Mouse (Mus musculus): ENCODE measurements around the gene Ube2f. TPM values are rescaled to one million over a fixed set of nuclear protein-coding genes. Genes with fewer than 3 reads are reported as not detected.
A peak's percentile ranks its signal among the peaks of the same experiment; 100 is the strongest.

The Ube2f gene
- polyA plus RNA-seq, 1 experiment, result 31.8 TPM

DNA sequence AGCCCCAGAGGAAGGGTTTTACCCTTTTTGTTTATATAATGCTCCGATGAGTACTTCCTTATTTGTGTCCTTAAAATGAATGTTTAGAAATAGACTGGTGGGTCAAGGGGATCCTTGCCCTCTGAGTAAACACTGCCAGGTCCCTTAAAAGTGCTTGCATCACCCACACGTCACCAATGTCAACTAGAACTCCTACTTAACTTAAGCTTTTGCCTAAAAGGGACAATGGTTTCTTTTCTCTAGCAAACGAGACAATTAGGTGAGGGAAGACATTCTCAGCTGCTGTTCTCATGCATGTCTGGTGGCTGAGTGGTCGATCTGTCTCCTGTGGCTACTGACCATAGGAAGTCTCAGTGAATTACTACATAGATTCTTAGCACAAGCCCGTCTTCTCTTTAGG, 18.2 kb upstream of the Ube2f start:
- DNase-seq (ENCODE audit: low read depth in 1 of 2, low spot score in 2 of 2), result no peak
- H3K27ac ChIP-seq (ENCODE audit: insufficient read depth, low read length), result no peak overlapping the region
- no peak overlapping the region for H3K4me3 ChIP-seq (ENCODE audit: extremely low read depth, insufficient read depth, insufficient read length)
- TF ChIP-seq CTCF (IDR thresholded peaks at IDR 0.05; ENCODE audit: extremely low read depth, insufficient read depth, insufficient read length, insufficient replicate concordance) (no peak), POLR2A (IDR thresholded peaks at IDR 0.05; ENCODE audit: low read depth, low read length) (no peak)
- WGBS, result 50% methylated on average over 5 of the region's 5 CpGs
- no peaks in the 10 kb centered on the region for H3K27me3 ChIP-seq (ENCODE audit: control insufficient read depth, insufficient read depth, low read length)
- no peaks in the 10 kb centered on the region; the same call in 1 of the 2 replicates for H3K4me1 ChIP-seq (ENCODE audit: control insufficient read depth, insufficient read depth, insufficient read length)
- no peaks in the 10 kb centered on the region for H3K36me3 ChIP-seq (ENCODE audit: control insufficient read depth, insufficient read depth, low read length)

DNA sequence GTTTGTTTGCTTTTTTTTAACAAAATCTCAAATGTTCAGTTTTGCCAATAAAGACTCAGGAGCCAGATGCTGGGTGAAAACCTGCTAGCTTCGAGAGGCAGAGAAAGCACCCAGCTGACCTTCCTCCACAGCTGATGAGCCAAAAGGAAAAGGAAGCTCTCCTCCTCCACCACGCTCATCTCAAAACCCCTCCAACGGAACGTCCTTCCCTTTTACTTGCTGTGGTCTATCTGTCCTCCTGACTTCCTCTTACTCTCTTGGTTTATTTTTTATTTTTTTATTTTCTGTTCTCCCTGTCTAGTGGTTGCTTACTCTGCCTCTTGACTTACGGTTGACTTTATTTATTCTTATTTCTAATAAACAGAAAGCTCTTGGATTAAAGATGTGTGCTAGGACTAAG, 14.7 kb upstream of the Ube2f start:
- TF ChIP-seq CTCF (IDR thresholded peaks at IDR 0.05; ENCODE audit: extremely low read depth, insufficient read depth, insufficient read length, insufficient replicate concordance) (no peak), POLR2A (IDR thresholded peaks at IDR 0.05; ENCODE audit: low read depth, low read length) (no peak)
- no peaks in the 10 kb centered on the region; the same call in 1 of the 2 replicates for H3K4me1 ChIP-seq (ENCODE audit: control insufficient read depth, insufficient read depth, insufficient read length)
- no peaks in the 10 kb centered on the region for H3K27me3 ChIP-seq (ENCODE audit: control insufficient read depth, insufficient read depth, low read length)
- H3K36me3 ChIP-seq (ENCODE audit: control insufficient read depth, insufficient read depth, low read length), result no peaks in the 10 kb centered on the region
- no peak for DNase-seq (ENCODE audit: low read depth in 1 of 2, low spot score in 2 of 2)
- H3K27ac ChIP-seq (ENCODE audit: insufficient read depth, low read length), result no peak overlapping the region
- H3K4me3 ChIP-seq (ENCODE audit: extremely low read depth, insufficient read depth, insufficient read length), result no peak overlapping the region
- WGBS, result 4% methylated on average over 5 of the region's 5 CpGs

DNA sequence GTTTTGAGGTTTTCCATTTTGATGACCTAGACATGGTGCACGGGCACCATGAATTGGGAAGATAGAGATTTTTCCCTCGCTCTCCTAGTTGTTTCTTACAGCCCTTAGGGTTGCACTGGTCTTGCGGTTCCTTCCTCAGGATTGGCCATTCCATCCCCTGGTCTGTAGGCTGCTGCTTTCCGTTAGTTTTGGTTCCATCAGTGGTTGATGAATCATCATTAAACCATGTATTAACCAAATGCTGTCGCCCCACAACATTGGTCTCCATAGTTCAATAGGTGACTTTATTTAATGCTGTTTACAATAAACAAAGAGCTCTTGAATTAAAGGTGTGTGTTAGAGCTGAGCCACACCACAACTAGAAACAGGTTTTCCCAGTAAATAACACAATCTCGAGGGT, 12.4 kb upstream of the Ube2f start:
- Histone ChIP-seq H3K27me3 (ENCODE audit: control insufficient read depth, insufficient read depth, low read length) (no peaks in the 10 kb centered on the region), H3K27ac (ENCODE audit: insufficient read depth, low read length) (no peak overlapping the region), H3K4me1 (ENCODE audit: control insufficient read depth, insufficient read depth, insufficient read length) (no peaks in the 10 kb centered on the region; the same call in 1 of the 2 replicates), H3K4me3 (ENCODE audit: extremely low read depth, insufficient read depth, insufficient read length) (no peak overlapping the region), H3K36me3 (ENCODE audit: control insufficient read depth, insufficient read depth, low read length) (no peaks in the 10 kb centered on the region)
- no peak for DNase-seq (ENCODE audit: low read depth in 1 of 2, low spot score in 2 of 2)
- TF ChIP-seq POLR2A (IDR thresholded peaks at IDR 0.05; ENCODE audit: low read depth, low read length) (no peak), CTCF (IDR thresholded peaks at IDR 0.05; ENCODE audit: extremely low read depth, insufficient read depth, insufficient read length, insufficient replicate concordance) (no peak)
- 75% methylated on average over 6 of the region's 6 CpGs for WGBS

DNA sequence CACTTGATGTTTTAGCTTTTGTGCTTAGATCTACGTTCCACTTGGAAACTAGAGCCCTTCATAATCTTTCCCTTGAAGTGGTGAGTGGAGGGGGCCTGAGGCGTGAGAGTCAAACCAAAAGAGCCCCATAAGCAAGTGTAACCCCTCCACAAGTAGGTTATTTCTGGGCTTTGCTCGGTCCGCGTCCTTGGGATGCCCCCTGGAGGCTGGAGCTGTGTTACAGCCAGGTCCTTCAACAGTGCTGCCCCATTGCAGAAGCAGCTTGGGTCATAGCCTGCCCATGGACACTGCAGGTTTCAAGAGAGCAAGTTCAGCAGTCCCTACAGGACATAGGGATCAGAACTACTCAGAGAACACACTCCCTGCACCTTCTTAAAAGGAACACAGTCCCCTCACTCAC, 11.0 kb upstream of the Ube2f start:
- DNase-seq (ENCODE audit: low read depth in 1 of 2, low spot score in 2 of 2), result peak; percentile 29 to 67
- Histone ChIP-seq H3K36me3 (ENCODE audit: control insufficient read depth, insufficient read depth, low read length) (no peaks in the 10 kb centered on the region), H3K4me1 (ENCODE audit: control insufficient read depth, insufficient read depth, insufficient read length) (no peaks in the 10 kb centered on the region; the same call in 1 of the 2 replicates), H3K27ac (ENCODE audit: insufficient read depth, low read length) (no peak overlapping the region), H3K4me3 (ENCODE audit: extremely low read depth, insufficient read depth, insufficient read length) (no peak overlapping the region), H3K27me3 (ENCODE audit: control insufficient read depth, insufficient read depth, low read length) (no peaks in the 10 kb centered on the region)
- TF ChIP-seq CTCF (IDR thresholded peaks at IDR 0.05; ENCODE audit: extremely low read depth, insufficient read depth, insufficient read length, insufficient replicate concordance) (peak; percentile 86), POLR2A (IDR thresholded peaks at IDR 0.05; ENCODE audit: low read depth, low read length) (no peak)
- 5% methylated on average over 5 of the region's 5 CpGs for WGBS

DNA sequence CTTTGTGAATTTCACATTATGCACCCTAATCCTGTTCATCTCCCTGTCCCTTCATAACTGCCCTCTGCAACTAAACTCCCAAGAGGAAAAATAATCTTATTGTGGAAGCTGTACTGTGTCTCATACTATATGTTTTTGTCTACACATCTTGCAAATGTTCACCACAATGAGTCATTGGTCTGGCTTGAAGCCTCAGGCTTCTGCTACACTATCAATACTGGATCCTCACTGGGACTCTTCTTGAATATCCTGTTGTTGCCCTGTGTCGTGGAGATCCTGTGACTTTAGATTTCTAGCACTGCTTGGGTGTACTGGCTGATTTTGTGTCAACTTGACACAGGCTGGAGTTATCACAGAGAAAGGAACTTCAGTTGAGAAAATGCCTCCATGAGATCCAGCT, 10.3 kb upstream of the Ube2f start:
- Histone ChIP-seq H3K27ac (ENCODE audit: insufficient read depth, low read length) (no peak overlapping the region), H3K4me3 (ENCODE audit: extremely low read depth, insufficient read depth, insufficient read length) (no peak overlapping the region), H3K4me1 (ENCODE audit: control insufficient read depth, insufficient read depth, insufficient read length) (no peaks in the 10 kb centered on the region; the same call in 1 of the 2 replicates), H3K36me3 (ENCODE audit: control insufficient read depth, insufficient read depth, low read length) (no peaks in the 10 kb centered on the region), H3K27me3 (ENCODE audit: control insufficient read depth, insufficient read depth, low read length) (no peaks in the 10 kb centered on the region)
- no peak for TF ChIP-seq CTCF (IDR thresholded peaks at IDR 0.05; ENCODE audit: extremely low read depth, insufficient read depth, insufficient read length, insufficient replicate concordance)
- no peak for TF ChIP-seq POLR2A (IDR thresholded peaks at IDR 0.05; ENCODE audit: low read depth, low read length)
- WGBS, result 48% methylated on average over 1 of the region's 1 CpGs
- no peak for DNase-seq (ENCODE audit: low read depth in 1 of 2, low spot score in 2 of 2)

DNA sequence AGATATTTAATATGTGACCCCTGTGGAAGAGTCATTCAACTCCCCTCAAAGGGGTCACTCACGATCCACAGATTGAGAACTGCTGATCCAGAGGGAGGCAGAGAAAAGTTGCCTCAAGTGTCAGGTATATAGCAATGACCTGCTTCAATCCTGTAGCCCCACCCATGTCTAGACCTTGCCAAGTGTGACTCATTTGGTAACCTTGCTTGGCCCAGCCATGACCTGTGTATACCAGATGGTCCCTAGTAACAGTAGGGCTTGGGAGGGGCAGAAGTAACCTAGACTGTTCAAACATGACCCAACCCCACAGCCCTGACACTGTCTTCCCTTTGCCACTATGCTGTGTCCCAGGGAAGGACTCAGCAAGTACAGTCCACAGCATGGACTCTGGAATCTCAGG, 9.4 kb upstream of the Ube2f start:
- no peak overlapping the region for H3K4me3 ChIP-seq (ENCODE audit: extremely low read depth, insufficient read depth, insufficient read length)
- no peak for TF ChIP-seq POLR2A (IDR thresholded peaks at IDR 0.05; ENCODE audit: low read depth, low read length)
- no peak for TF ChIP-seq CTCF (IDR thresholded peaks at IDR 0.05; ENCODE audit: extremely low read depth, insufficient read depth, insufficient read length, insufficient replicate concordance)
- H3K27me3 ChIP-seq (ENCODE audit: control insufficient read depth, insufficient read depth, low read length), result no peaks in the 10 kb centered on the region
- WGBS, result 91% methylated on average over 1 of the region's 1 CpGs
- no peaks in the 10 kb centered on the region for H3K36me3 ChIP-seq (ENCODE audit: control insufficient read depth, insufficient read depth, low read length)
- DNase-seq (ENCODE audit: low read depth in 1 of 2, low spot score in 2 of 2), result no peak
- H3K27ac ChIP-seq (ENCODE audit: insufficient read depth, low read length), result no peak overlapping the region
- H3K4me1 ChIP-seq (ENCODE audit: control insufficient read depth, insufficient read depth, insufficient read length), result no peaks in the 10 kb centered on the region

DNA sequence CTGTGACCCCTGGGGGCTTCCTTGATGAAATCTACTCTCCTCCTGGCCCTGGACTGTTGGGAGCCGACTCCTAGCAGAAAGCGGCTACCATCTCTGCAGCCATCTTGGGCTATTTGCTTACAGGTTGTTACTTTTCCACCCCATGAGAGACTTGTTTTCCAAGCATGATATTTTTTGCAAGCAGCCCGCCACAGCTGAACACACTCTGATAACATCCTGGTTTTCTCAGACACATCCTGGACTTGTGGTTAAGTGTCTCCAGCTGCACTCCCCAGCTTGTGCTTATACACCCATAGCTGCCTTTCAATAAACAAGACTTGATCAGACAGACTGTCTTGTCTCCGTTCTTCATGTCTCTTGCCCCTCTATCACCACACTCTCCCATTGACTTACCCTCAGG, 8.9 kb upstream of the Ube2f start:
- Histone ChIP-seq H3K4me1 (ENCODE audit: control insufficient read depth, insufficient read depth, insufficient read length) (no peaks in the 10 kb centered on the region), H3K27ac (ENCODE audit: insufficient read depth, low read length) (no peak overlapping the region), H3K27me3 (ENCODE audit: control insufficient read depth, insufficient read depth, low read length) (no peaks in the 10 kb centered on the region), H3K36me3 (ENCODE audit: control insufficient read depth, insufficient read depth, low read length) (no peaks in the 10 kb centered on the region), H3K4me3 (ENCODE audit: extremely low read depth, insufficient read depth, insufficient read length) (no peak overlapping the region)
- WGBS, result 32% methylated on average over 4 of the region's 4 CpGs
- TF ChIP-seq CTCF (IDR thresholded peaks at IDR 0.05; ENCODE audit: extremely low read depth, insufficient read depth, insufficient read length, insufficient replicate concordance) (no peak), POLR2A (IDR thresholded peaks at IDR 0.05; ENCODE audit: low read depth, low read length) (no peak)
- DNase-seq (ENCODE audit: low read depth in 1 of 2, low spot score in 2 of 2), result no peak
